Mouse (Mus musculus) lung, postnatal 14 days (tissue): ENCODE data around the gene Arl5c.

Experiments
- DNase-seq: peaks from one replicate; pipeline ENCODE4 v3.0.0; 2021

The Arl5c gene

GRCm38 (mm10) chr11:97987551-97988526, 8.1 kb downstream of the Arl5c start:
- DNase-seq = peak; percentile 95

GRCm38 (mm10) chr11:97986738-97987465, 9.1 kb downstream of the Arl5c start:
- DNase-seq = no peak

- DNase-seq = peak; percentile 53
Observed at GRCm38 (mm10) chr11:97985727-97986677, 10.0 kb downstream of the Arl5c start, which contains the start of gene Plxdc1. Plxdc1 (minus strand) TSS chr11:97986444.

- DNase-seq = no peak
Observed at GRCm38 (mm10) chr11:97983983-97984382, 12.0 kb downstream of the Arl5c start.

- DNase-seq = no peak
Observed at GRCm38 (mm10) chr11:97983506-97983905, 12.5 kb downstream of the Arl5c start.

GRCm38 (mm10) chr11:97982721-97983120, 13.3 kb downstream of the Arl5c start:
- DNase-seq = no peak

GRCm38 (mm10) chr11:97980531-97980966, 15.4 kb downstream of the Arl5c start:
- no peak for DNase-seq

- DNase-seq = no peak
Observed at GRCm38 (mm10) chr11:97979824-97980495, 16.0 kb downstream of the Arl5c start.

- no peak for DNase-seq
Observed at GRCm38 (mm10) chr11:97978392-97978791, 17.6 kb downstream of the Arl5c start.

- no peak for DNase-seq
Observed at GRCm38 (mm10) chr11:97977797-97978196, 18.2 kb downstream of the Arl5c start.

- no peak for DNase-seq
Observed at GRCm38 (mm10) chr11:97974746-97975145, 21.2 kb downstream of the Arl5c start.

GRCm38 (mm10) chr11:97974141-97974540, 21.8 kb downstream of the Arl5c start:
- DNase-seq = no peak

- DNase-seq = no peak
Observed at GRCm38 (mm10) chr11:97972434-97972833, 23.5 kb downstream of the Arl5c start.

GRCm38 (mm10) chr11:97971232-97971631, 24.7 kb downstream of the Arl5c start:
- peak; percentile 70 for DNase-seq

GRCm38 (mm10) chr11:97970771-97971170, 25.2 kb downstream of the Arl5c start:
- no peak for DNase-seq

GRCm38 (mm10) chr11:97968385-97968784, 27.6 kb downstream of the Arl5c start:
- no peak for DNase-seq

- DNase-seq = no peak
Observed at GRCm38 (mm10) chr11:97967114-97967513, 28.9 kb downstream of the Arl5c start.

- DNase-seq = no peak
Observed at GRCm38 (mm10) chr11:97960907-97961306, 35.1 kb downstream of the Arl5c start.

- no peak for DNase-seq
Observed at GRCm38 (mm10) chr11:97959300-97959680, 36.7 kb downstream of the Arl5c start.

- DNase-seq = no peak
Observed at GRCm38 (mm10) chr11:97958641-97959299, 37.2 kb downstream of the Arl5c start.

- DNase-seq = no peak
Observed at GRCm38 (mm10) chr11:97956905-97957560, 38.9 kb downstream of the Arl5c start.
